Mouse (Mus musculus) cerebellum, adult 8-10 months (tissue): ENCODE results near the gene Acer2.
A peak's percentile ranks its signal among the peaks of the same experiment; 100 is the strongest.

Experiments
- DNase-seq: peaks from one replicate; pipeline ENCODE4 v3.0.0; 2022

Acer2 gene

GRCm38 (mm10) chr4:86897411-86897810 lies 23.2 kb downstream of the Acer2 start:
- DNase-seq: no peak

GRCm38 (mm10) chr4:86898791-86899474 lies 24.7 kb downstream of the Acer2 start:
- DNase-seq: no peak

- DNase-seq: no peak
These were observed 28.2 kb downstream of the Acer2 start for GRCm38 (mm10) chr4:86902351-86902750.

- DNase-seq: no peak
These were observed 30.8 kb downstream of the Acer2 start for GRCm38 (mm10) chr4:86904969-86905368.

- no peak for DNase-seq
These were observed 31.7 kb downstream of the Acer2 start for GRCm38 (mm10) chr4:86905869-86906268.

- DNase-seq: no peak
These were observed 37.6 kb downstream of the Acer2 start for GRCm38 (mm10) chr4:86911576-86912341.

GRCm38 (mm10) chr4:86912757-86913156 lies 38.6 kb downstream of the Acer2 start:
- DNase-seq: no peak

GRCm38 (mm10) chr4:86916062-86916461 lies 41.9 kb downstream of the Acer2 start:
- no peak for DNase-seq

GRCm38 (mm10) chr4:86923476-86924055 lies 49.4 kb downstream of the Acer2 start:
- no peak for DNase-seq

GRCm38 (mm10) chr4:86924804-86925458 lies 50.7 kb downstream of the Acer2 start:
- peak; percentile 66 for DNase-seq

- DNase-seq: no peak
These were observed 52.8 kb downstream of the Acer2 start for GRCm38 (mm10) chr4:86926997-86927396.

- DNase-seq: no peak
These were observed 56.0 kb downstream of the Acer2 start for GRCm38 (mm10) chr4:86930101-86930635.

GRCm38 (mm10) chr4:86930636-86931456 lies 56.6 kb downstream of the Acer2 start:
- peak; percentile 26 for DNase-seq

- peak; percentile 5 for DNase-seq
These were observed 58.8 kb downstream of the Acer2 start for GRCm38 (mm10) chr4:86933026-86933425.

- DNase-seq: no peak
These were observed 62.0 kb downstream of the Acer2 start for GRCm38 (mm10) chr4:86936217-86936616.

GRCm38 (mm10) chr4:86936706-86937105 lies 62.5 kb downstream of the Acer2 start:
- DNase-seq: no peak

GRCm38 (mm10) chr4:86942656-86943055 lies 68.5 kb downstream of the Acer2 start:
- no peak for DNase-seq

GRCm38 (mm10) chr4:86943296-86943695 lies 69.1 kb downstream of the Acer2 start:
- no peak for DNase-seq

GRCm38 (mm10) chr4:86948794-86949193 lies 74.6 kb downstream of the Acer2 start:
- no peak for DNase-seq

- DNase-seq: no peak
These were observed 79.3 kb downstream of the Acer2 start for GRCm38 (mm10) chr4:86953519-86953918.

- DNase-seq: no peak
These were observed 81.3 kb downstream of the Acer2 start for GRCm38 (mm10) chr4:86955448-86955847.
